Comparison of ENCODE assay signal across 15 mouse cellular contexts in the genomic region with DNA sequence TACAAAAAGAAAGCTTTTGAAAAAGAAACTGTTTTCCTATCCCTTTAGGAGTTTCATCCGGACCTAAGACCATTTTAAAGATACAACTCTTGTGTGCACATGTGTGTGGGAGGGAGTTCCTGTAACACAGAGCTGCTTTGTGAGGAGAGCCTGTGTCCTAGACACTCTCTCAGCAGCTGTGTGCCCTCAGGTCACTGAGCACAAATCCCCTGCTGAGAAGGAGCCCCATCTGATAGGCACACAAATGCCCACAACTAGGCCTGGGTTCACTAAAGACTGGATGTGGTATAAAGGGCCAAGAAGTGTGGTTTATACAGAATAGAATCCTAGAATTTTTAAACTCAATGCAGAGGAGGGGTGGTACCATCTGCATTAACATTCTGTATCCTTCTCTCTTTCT.
DNase-seq lines count a peak whose midpoint lies in the region; ATAC-seq and TF ChIP-seq lines count a peak whose summit lies in the region.
"Had no signal": no experiment of that assay in that cellular context is flagged by ENCODE, and none has a peak within 500 bp of the region (broad histone marks: within the 10 kb centered on the region; RNA-seq: fewer than 3 reads in every experiment).

No protein-coding gene starts in this region.

- no peak overlapping the region for H3K4me3 ChIP-seq in midbrain, embryonic 12.5 days
- no peak overlapping the region for H3K4me3 ChIP-seq in midbrain, embryonic 15.5 days
- H3K4me3 ChIP-seq in hindbrain, embryonic 12.5 days, result no peak overlapping the region
- H3K4me3 ChIP-seq in neural tube, embryonic 11.5 days (ENCODE audit: low read depth, low read length), result no peak overlapping the region
- no peak overlapping the region for H3K4me3 ChIP-seq in gastrocnemius, adult 2 months
- H3K4me3 ChIP-seq: liver, embryonic 15.5 days had no signal

- WGBS in midbrain, embryonic 12.5 days, result 48% methylated on average over 1 of the region's 1 CpGs
- 53% methylated on average over 1 of the region's 1 CpGs for WGBS in midbrain, embryonic 15.5 days
- 10% methylated on average over 1 of the region's 1 CpGs for WGBS in hindbrain, embryonic 12.5 days
- WGBS in neural tube, embryonic 11.5 days, result 18% methylated on average over 1 of the region's 1 CpGs

- H3K4me1 ChIP-seq in midbrain, embryonic 12.5 days, result peaks cover 14% of the 10 kb centered on the region
- H3K4me1 ChIP-seq in midbrain, embryonic 15.5 days, result no peaks in the 10 kb centered on the region
- 0 out of 2 replicates have a peak, but pooled peaks cover 2% of the 10 kb centered on the region for H3K4me1 ChIP-seq in hindbrain, embryonic 12.5 days
- H3K4me1 ChIP-seq in neural tube, embryonic 11.5 days (ENCODE audit: control insufficient read depth, insufficient read depth, low read length), result no peaks in the 10 kb centered on the region
- H3K4me1 ChIP-seq: liver, embryonic 15.5 days had no signal

- H3K36me3 ChIP-seq in midbrain, embryonic 12.5 days, result no peaks in the 10 kb centered on the region
- H3K36me3 ChIP-seq in midbrain, embryonic 15.5 days (replicated peaks), result no peaks in the 10 kb centered on the region
- no peaks in the 10 kb centered on the region for H3K36me3 ChIP-seq in hindbrain, embryonic 12.5 days
- no peaks in the 10 kb centered on the region for H3K36me3 ChIP-seq in neural tube, embryonic 11.5 days (ENCODE audit: control insufficient read depth, insufficient read depth, low read length)
- H3K36me3 ChIP-seq: liver, embryonic 15.5 days had no signal

- peak overlapping the region; percentile 42 for H3K27ac ChIP-seq in midbrain, embryonic 12.5 days (replicated peaks)
- no peak overlapping the region for H3K27ac ChIP-seq in midbrain, embryonic 15.5 days
- peak overlapping the region; percentile 71 for H3K27ac ChIP-seq in hindbrain, embryonic 12.5 days
- H3K27ac ChIP-seq in neural tube, embryonic 11.5 days (ENCODE audit: low read depth, low read length), result no peak overlapping the region
- no peak overlapping the region for H3K27ac ChIP-seq in gastrocnemius, adult 2 months
- H3K27ac ChIP-seq: liver, embryonic 15.5 days had no signal

- no peak overlapping the region for H3K9ac ChIP-seq in midbrain, embryonic 12.5 days (replicated peaks)
- H3K9ac ChIP-seq in midbrain, embryonic 15.5 days, result no peak overlapping the region
- H3K9ac ChIP-seq in hindbrain, embryonic 12.5 days, result no peak overlapping the region
- no peak overlapping the region for H3K9ac ChIP-seq in neural tube, embryonic 11.5 days (ENCODE audit: low read length)
- H3K9ac ChIP-seq: liver, embryonic 15.5 days had no signal

- intact Hi-C loops in gastrocnemius, adult 2 months (cut with DNase I), result no loop called here

- H3K4me2 ChIP-seq in midbrain, embryonic 12.5 days (replicated peaks), result no peak overlapping the region
- H3K4me2 ChIP-seq in midbrain, embryonic 15.5 days, result no peak overlapping the region
- no peak overlapping the region for H3K4me2 ChIP-seq in hindbrain, embryonic 12.5 days (replicated peaks)
- no peak overlapping the region for H3K4me2 ChIP-seq in neural tube, embryonic 11.5 days (ENCODE audit: low read depth)
- H3K4me2 ChIP-seq: liver, embryonic 15.5 days had no signal

- TF ChIP-seq CTCF in gastrocnemius, adult 2 months (IDR thresholded peaks at IDR 0.05), result no peak

- peak; percentile 49; the same call in 1 of the 2 replicates for ATAC-seq in midbrain, embryonic 12.5 days (ENCODE audit: low FRiP score, low read depth)
- ATAC-seq in midbrain, embryonic 15.5 days (replicated peaks), result no peak
- no peak for ATAC-seq in hindbrain, embryonic 12.5 days (ENCODE audit: low FRiP score)
- ATAC-seq in neural tube, embryonic 11.5 days (ENCODE audit: insufficient read depth, low FRiP score, low TSS enrichment), result no peak
- ATAC-seq: inflammation-experienced regulatory T-cells, adult 6 months had no signal

- DNase-seq in embryo, embryonic 11 days, result peak; percentile 66
- DNase-seq in neural tube, embryonic 11.5 days (ENCODE audit: low spot score), result peak; percentile 33
- DNase-seq in gastrocnemius, adult 2 months, result no peak
- no peak for DNase-seq in c-Kit-positive CD71-positive TER-119-positive erythroid progenitor cells, embryonic 14.5 days (ENCODE audit: low spot score)
- no peak for DNase-seq in layer of hippocampus, postnatal 14 days (ENCODE audit: low spot score in 2 of 2)
- DNase-seq: cerebellum, adult 2 months; heart, adult 18-20 months; kidney, adult 9 months; lung, postnatal 10 days; right cerebral cortex, postnatal 14 days had no signal

- H3K9me3 ChIP-seq in midbrain, embryonic 12.5 days, result no peaks in the 10 kb centered on the region
- no peaks in the 10 kb centered on the region for H3K9me3 ChIP-seq in midbrain, embryonic 15.5 days
- H3K9me3 ChIP-seq in hindbrain, embryonic 12.5 days (replicated peaks), result no peaks in the 10 kb centered on the region
- H3K9me3 ChIP-seq in neural tube, embryonic 11.5 days (ENCODE audit: control insufficient read depth, low read length), result no peaks in the 10 kb centered on the region
- H3K9me3 ChIP-seq: liver, embryonic 15.5 days had no signal

- no peaks in the 10 kb centered on the region for H3K27me3 ChIP-seq in midbrain, embryonic 12.5 days
- no peaks in the 10 kb centered on the region for H3K27me3 ChIP-seq in midbrain, embryonic 15.5 days (replicated peaks)
- no peaks in the 10 kb centered on the region for H3K27me3 ChIP-seq in hindbrain, embryonic 12.5 days
- no peaks in the 10 kb centered on the region for H3K27me3 ChIP-seq in neural tube, embryonic 11.5 days (ENCODE audit: control insufficient read depth, insufficient read depth, low read length)
- H3K27me3 ChIP-seq: liver, embryonic 15.5 days had no signal

Comparison
In these comparisons a context has a peak if more than half of its experiments do, and no peak if none do; other contexts are left out.
1. H3K27ac ChIP-seq: peak in midbrain, embryonic 12.5 days (single experiment) and hindbrain, embryonic 12.5 days (single experiment); none in midbrain, embryonic 15.5 days (single experiment), neural tube, embryonic 11.5 days (single experiment) and gastrocnemius, adult 2 months (single experiment).
2. DNase-seq: peak in embryo, embryonic 11 days (single experiment) and neural tube, embryonic 11.5 days (single experiment); none in gastrocnemius, adult 2 months (single experiment), c-Kit-positive CD71-positive TER-119-positive erythroid progenitor cells, embryonic 14.5 days (single experiment) and layer of hippocampus, postnatal 14 days (0 of 2).